Mouse (Mus musculus) testis, adult 10 weeks (tissue): ENCODE results near the gene Mbip. TPM values are rescaled to one million over a fixed set of nuclear protein-coding genes. Genes with fewer than 3 reads are reported as not detected.

Experiments
- polyA plus RNA-seq: library from polyadenylated mRNA; stranded (reverse); fragments of 350-450 nt; fragmentation: Illumina TruSeq; extraction: RNeasy Lipid Tissue Mini Kit (QIAGEN cat#74804); gene quantifications from one replicate; pipeline ENCODE4 v1.2.3, GENCODE M21; 2014; ENCODE audit warnings: low read depth, low replicate concordance

The Mbip gene
- 33.2 TPM for polyA plus RNA-seq

DNA sequence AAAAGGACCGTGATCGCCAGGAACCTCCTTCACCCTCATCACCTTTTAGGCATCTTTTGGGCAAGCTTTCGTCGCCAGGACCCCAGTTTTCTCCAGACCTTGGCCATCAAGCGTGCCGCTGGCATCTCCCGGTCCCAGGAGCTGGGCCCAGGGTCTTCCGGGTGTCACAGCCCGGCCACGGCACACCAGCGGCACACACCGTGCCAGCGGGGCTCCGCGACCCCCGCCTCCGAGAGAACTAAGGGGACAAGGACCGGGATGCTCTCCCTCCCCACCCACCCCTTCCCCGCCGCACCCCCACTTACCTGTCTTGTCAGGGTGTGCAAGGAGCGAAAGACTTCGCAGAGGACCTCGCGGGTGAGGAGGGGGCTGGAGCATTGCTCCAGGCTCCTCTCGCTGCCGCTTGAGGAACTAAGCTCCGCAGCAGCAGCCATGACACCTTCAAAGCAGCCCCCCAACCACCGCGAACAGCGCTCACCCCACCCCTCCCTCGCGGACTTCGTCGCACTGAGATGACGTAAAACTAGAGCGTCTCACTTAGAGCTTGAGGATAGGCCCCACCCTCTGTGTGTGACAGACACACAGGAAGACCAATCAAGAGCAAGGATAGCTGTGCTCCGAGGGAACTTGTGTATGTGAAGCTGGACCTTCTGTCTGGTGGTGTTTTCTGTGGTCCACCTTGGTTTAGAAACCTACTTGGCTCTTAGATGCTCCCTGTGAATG, at the start of gene Mbip:
TSS of gene Mbip (minus strand) at position 528 of the 723 bp plus-strand sequence.

Other genes with a start within 250 kb of the Mbip start
- gene Nkx2-1, start 191.0 kb upstream of the Mbip start, polyA plus RNA-seq = not detected